Mouse (Mus musculus) spleen, adult 2 months (tissue): ENCODE data around the gene Stxbp2. TPM values are rescaled to one million over a fixed set of nuclear protein-coding genes. Genes with fewer than 3 reads are reported as not detected.

Experiments
- DNase-seq, 2 experiments: peaks; one replicate each; pipeline versions ENCODE4 v3.0.0 to v3.0.0-alpha.2; 2012 to 2021; ENCODE audit warnings: low spot score in 2 of 2, low read depth in 1 of 2
- H3K27ac ChIP-seq: fragments of 200-500 bp; 2 replicates; pipeline ENCODE4 v1.5.1; 2012; ENCODE audit warnings: low read length, inconsistent platforms; ENCODE audit not compliant: insufficient read depth
- H3K27me3 ChIP-seq: fragments of 200-500 bp; 2 replicates; pipeline ENCODE4 v1.6.1; 2012; ENCODE audit warnings: mild to moderate bottlenecking, moderate library complexity, low read length, inconsistent platforms; ENCODE audit not compliant: control insufficient read depth, insufficient read depth
- H3K36me3 ChIP-seq: fragments of 200-500 bp; 2 replicates; pipeline ENCODE4 v1.6.1; 2012; ENCODE audit warnings: mild to moderate bottlenecking, low read length, inconsistent platforms; ENCODE audit not compliant: control insufficient read depth, insufficient read depth
- H3K4me1 ChIP-seq: fragments of 200-500 bp; 2 replicates; pipeline ENCODE4 v1.6.1; 2011; ENCODE audit warnings: inconsistent platforms; ENCODE audit not compliant: control insufficient read depth, insufficient read depth, insufficient read length
- H3K4me3 ChIP-seq: fragments of 200-500 bp; 2 replicates; pipeline ENCODE4 v1.5.1; 2011; ENCODE audit warnings: mild to moderate bottlenecking, inconsistent platforms; ENCODE audit not compliant: insufficient read depth, insufficient read length; ENCODE audit errors: extremely low read depth
- CTCF ChIP-seq: fragments of 200-500 bp; IDR thresholded peaks from 2 replicates; pipeline ENCODE4 v1.5.1; 2011; ENCODE audit warnings: mild to moderate bottlenecking, inconsistent platforms; ENCODE audit not compliant: insufficient read depth, insufficient read length, insufficient replicate concordance; ENCODE audit errors: extremely low read depth
- POLR2A ChIP-seq: fragments of 200-500 bp; IDR thresholded peaks from 2 replicates; pipeline ENCODE4 v1.6.1; 2011; ENCODE audit warnings: low read depth, low read length, inconsistent platforms
- WGBS: fragments of 180-500 bp; shearing (Covaris S2); methylation state at CpG from one replicate; pipeline ENCODE4 v1.1.7; 2018; 5-methylcytosine and 5-hydroxymethylcytosine counted together
- polyA plus RNA-seq: library from polyadenylated mRNA; depleted of rRNA; stranded (reverse); fragments of >200 nt; gene quantifications from 2 replicates; pipeline ENCODE4 v1.2.3, GENCODE M21; 2012

Stxbp2 gene
- polyA plus RNA-seq, 1 experiment = 129 TPM

DNA sequence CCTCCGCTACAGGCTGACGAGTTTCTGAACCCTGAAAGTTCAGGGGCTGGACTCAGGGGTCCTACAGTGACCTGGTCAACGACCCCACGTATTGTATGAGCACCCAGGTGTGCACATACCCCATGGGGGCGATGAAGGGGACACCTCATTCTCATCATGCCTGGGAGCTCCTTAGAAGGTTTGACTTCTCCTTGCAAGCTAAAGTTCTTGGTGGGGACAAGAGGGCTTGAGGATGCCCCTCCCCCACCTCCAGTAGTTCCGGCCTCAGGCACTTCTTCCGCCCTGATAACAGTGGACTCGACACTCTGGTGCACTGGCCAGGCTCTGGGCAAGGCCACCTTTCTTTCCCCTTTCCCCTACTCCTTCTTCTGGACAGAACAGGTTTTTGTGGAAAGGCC lies 722 bp downstream of the Stxbp2 start:
- TF ChIP-seq CTCF (no peak), POLR2A (no peak)
- Histone ChIP-seq H3K4me3 (peak overlapping the region; percentile 71), H3K4me1 (0 out of 2 replicates have a peak, but pooled peaks cover 3% of the 10 kb centered on the region), H3K36me3 (peaks cover 27% of the 10 kb centered on the region), H3K27me3 (no peaks in the 10 kb centered on the region), H3K27ac (0 out of 2 replicates have a peak overlapping the region, but pooled peaks have one; percentile 2)
- 6% methylated on average over 8 of the region's 8 CpGs for WGBS
- DNase-seq = no peak

DNA sequence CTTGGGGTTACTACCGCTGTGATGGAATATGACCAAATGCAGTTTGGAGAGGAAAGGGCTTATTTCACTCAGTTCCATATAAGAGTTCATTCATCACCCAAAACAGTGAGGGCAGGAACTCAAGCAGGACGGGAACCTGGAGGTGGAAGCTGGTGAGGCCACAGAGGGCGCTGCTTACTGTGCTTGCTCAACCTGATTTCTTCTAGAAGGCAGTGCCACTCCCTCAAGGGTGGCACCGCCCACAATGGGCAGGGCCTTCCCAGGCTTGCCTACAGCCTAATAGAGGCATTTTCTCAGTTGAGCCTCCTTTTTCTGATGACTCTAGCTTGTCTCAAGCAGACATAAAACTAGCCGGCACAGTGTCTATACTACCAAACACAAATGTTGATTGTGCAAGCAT lies 15.0 kb downstream of the Stxbp2 start:
- WGBS = 31% methylated on average over 5 of the region's 5 CpGs
- H3K4me1 ChIP-seq = no peaks in the 10 kb centered on the region
- no peaks in the 10 kb centered on the region for H3K27me3 ChIP-seq
- TF ChIP-seq POLR2A = no peak
- peak; percentile 45; the same call in 1 of the 2 replicates for TF ChIP-seq CTCF
- DNase-seq = peak; percentile 47 to 62
- no peak overlapping the region for H3K27ac ChIP-seq
- H3K4me3 ChIP-seq = no peak overlapping the region
- H3K36me3 ChIP-seq = peaks cover 17% of the 10 kb centered on the region

DNA sequence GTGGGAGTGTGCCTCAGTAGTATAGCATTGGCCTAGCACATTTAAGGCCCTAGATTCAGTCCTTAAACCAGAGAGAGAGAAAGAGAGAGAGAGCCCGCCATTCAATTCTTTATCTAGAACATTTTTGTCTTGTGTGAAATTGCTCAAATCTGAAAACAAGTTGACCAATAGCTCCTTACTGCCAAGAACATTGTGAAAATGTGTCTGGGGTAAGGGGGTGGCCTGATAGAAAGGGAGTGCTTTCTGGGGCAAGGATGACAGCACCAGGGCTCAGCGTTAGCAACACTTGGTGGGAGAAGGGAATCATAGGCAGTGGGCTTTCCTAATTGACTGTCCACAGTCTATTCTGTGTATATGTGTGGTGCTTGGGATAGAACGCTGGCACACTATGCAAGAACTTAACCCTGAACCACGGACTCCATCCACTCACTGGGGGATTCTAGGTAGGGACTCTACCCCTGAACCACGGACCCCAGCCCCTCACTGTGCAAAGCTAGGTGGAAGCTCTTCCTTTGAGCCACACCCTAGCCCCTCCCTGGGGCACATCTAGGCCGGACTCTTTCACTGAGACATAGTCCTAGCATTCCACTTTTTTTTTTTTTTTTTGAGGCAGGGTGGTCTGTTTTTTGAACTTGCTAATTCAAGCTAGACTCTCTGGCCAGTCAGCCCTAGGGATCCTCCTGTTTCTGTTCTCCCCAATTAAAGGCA lies 16.2 kb downstream of the Stxbp2 start:
- H3K36me3 ChIP-seq = peaks cover 7% of the 10 kb centered on the region
- TF ChIP-seq POLR2A (no peak), CTCF (no peak)
- DNase-seq = no peak
- H3K27me3 ChIP-seq = no peaks in the 10 kb centered on the region
- no peak overlapping the region for H3K4me3 ChIP-seq
- 93% methylated on average over 6 of the region's 6 CpGs for WGBS
- no peak overlapping the region for H3K27ac ChIP-seq
- H3K4me1 ChIP-seq = no peaks in the 10 kb centered on the region

DNA sequence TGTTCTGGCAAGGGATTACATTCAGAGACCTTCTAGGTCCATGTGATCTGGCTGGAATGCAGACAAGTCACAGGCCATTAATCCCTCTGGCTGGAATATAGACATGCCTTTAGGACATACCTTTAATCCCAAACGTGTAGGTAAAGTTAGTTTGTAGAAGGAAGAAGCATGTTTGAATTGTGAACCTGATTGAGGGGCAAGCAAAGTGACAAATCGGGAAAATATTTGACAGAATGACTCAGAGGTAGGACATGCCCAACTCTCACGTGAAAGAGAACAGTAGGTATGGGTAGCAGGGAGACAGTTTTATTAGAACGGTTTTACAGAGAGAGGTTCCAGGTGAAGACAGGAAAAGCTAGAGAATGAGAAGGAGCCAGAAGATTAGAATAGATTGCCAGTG lies 16.8 kb downstream of the Stxbp2 start:
- no peak overlapping the region for H3K4me3 ChIP-seq
- no peak overlapping the region for H3K27ac ChIP-seq
- no peak for TF ChIP-seq POLR2A
- no peak for TF ChIP-seq CTCF
- WGBS = 82% methylated on average over 4 of the region's 4 CpGs
- DNase-seq = no peak
- H3K4me1 ChIP-seq = no peaks in the 10 kb centered on the region
- H3K36me3 ChIP-seq = peaks cover 2% of the 10 kb centered on the region
- H3K27me3 ChIP-seq = no peaks in the 10 kb centered on the region

DNA sequence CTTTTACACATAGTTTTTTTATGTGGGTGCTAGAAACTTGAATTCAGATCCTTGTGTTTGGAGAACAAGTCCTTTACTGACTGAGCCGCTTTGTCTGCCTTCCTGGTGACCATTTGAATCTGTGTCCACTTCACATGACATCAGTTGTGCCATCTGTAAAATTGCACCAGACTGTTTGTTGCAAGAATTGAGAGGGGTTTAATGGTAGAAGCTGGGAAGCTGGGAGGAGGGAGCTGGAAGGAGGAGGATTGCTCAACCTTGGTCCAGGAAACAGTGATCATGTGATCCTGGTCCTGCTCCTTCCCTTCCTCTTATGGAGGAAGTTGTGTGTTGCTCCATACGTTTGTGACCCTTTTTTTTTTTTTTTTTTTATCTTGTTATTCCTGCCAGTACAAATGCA lies 17.5 kb downstream of the Stxbp2 start:
- Histone ChIP-seq H3K36me3 (no peaks in the 10 kb centered on the region), H3K4me1 (no peaks in the 10 kb centered on the region), H3K27ac (no peak overlapping the region), H3K4me3 (no peak overlapping the region), H3K27me3 (no peaks in the 10 kb centered on the region)
- DNase-seq = no peak
- WGBS = 64% methylated on average over 2 of the region's 2 CpGs
- no peak for TF ChIP-seq POLR2A

GRCm38 (mm10) chr8:3648990-3649389 lies 18.2 kb downstream of the Stxbp2 start:
- 70% methylated on average over 1 of the region's 1 CpGs for WGBS
- H3K4me3 ChIP-seq = no peak overlapping the region
- no peak overlapping the region for H3K27ac ChIP-seq
- no peaks in the 10 kb centered on the region for H3K27me3 ChIP-seq
- no peak for TF ChIP-seq CTCF
- TF ChIP-seq POLR2A = no peak
- H3K4me1 ChIP-seq = no peaks in the 10 kb centered on the region
- H3K36me3 ChIP-seq = no peaks in the 10 kb centered on the region
- DNase-seq = no peak

- Histone ChIP-seq H3K4me3 (no peak overlapping the region), H3K36me3 (no peaks in the 10 kb centered on the region), H3K27ac (no peak overlapping the region), H3K4me1 (no peaks in the 10 kb centered on the region), H3K27me3 (no peaks in the 10 kb centered on the region)
- no peak for DNase-seq
- TF ChIP-seq CTCF = no peak
- TF ChIP-seq POLR2A = no peak
- 32% methylated on average over 3 of the region's 3 CpGs for WGBS
Measured at GRCm38 (mm10) chr8:3652845-3653244, 22.1 kb downstream of the Stxbp2 start.
